Mouse (Mus musculus) embryonic fibroblast, embryonic 13.5 days (primary cell): ENCODE measurements around the gene Rbm20.

ENCODE experiments used
- CTCF ChIP-seq: IDR thresholded peaks from 2 replicates; pipeline ENCODE4 v1.5.1; 2011; ENCODE audit warnings: mild to moderate bottlenecking, control low read depth, low read length, moderate library complexity, borderline replicate concordance; ENCODE audit not compliant: insufficient read depth
- POLR2A ChIP-seq: IDR thresholded peaks from 2 replicates; pipeline ENCODE4 v1.6.1; 2011; ENCODE audit warnings: low read depth, mild to moderate bottlenecking, control low read depth, low read length, moderate library complexity

GRCm38 (mm10) chr19:53697376-53698126 lies 20.4 kb downstream of the Rbm20 start:
- TF ChIP-seq POLR2A (no peak), CTCF (no peak)
